In the genomic region with DNA sequence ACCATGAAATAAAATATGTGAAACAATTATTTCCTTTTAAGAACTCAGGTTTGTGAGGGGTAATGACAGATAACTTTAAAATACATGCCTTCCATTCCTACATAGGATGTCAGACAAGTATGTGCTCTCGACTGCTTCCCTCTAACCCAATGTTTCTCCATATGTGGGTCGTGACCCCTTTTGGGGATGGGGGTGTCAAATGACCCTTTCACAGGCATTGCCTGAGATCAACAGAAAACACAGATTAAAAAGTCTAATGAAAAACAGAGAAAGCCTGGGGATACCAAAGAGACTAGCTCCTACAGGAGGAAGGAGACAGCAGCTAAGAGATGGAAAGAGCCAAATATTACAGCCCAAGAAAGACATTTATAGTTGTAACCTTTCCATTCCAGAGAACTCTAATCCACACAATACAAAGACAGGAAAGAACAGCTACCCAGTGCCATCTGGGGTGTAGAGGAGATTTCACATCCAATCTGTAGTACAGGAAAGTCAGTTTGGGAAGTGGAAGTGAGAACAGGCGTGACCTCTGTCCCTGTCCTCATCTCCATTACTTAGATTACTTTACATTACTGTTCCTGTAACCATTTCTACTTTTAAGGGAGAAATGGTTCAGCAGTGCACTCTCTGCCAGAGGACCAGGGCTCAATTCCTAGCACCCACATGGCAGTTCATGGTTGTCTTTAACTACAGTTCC, we compare ENCODE assay signal across 24 mouse cellular contexts. TPM values are rescaled to one million over a fixed set of nuclear protein-coding genes. Genes with fewer than 3 reads are reported as not detected.
"Had no signal": no experiment of that assay in that cellular context is flagged by ENCODE, and none has a peak within 500 bp of the region (broad histone marks: within the 10 kb centered on the region; RNA-seq: fewer than 3 reads in every experiment).

No protein-coding gene starts in this region.

- H3K9me3 ChIP-seq: limb, embryonic 10.5 days; liver, embryonic 15.5 days; neural tube, embryonic 12.5 days had no signal

- ATAC-seq: intestine, postnatal 0 days; lung, postnatal 0 days had no signal

- H3K4me2 ChIP-seq: liver, embryonic 11.5 days; liver, embryonic 15.5 days; neural tube, embryonic 12.5 days had no signal

- H3K4me1 ChIP-seq: neural tube, embryonic 12.5 days had no signal

- H3K9ac ChIP-seq: liver, embryonic 15.5 days; neural tube, embryonic 12.5 days had no signal

- H3K36me3 ChIP-seq: neural tube, embryonic 12.5 days had no signal

- H3K4me3 ChIP-seq: left cerebral cortex, adult 2 months; limb, embryonic 10.5 days; liver, embryonic 15.5 days; neural tube, embryonic 12.5 days had no signal

- H3K27me3 ChIP-seq: liver, embryonic 15.5 days; neural tube, embryonic 12.5 days had no signal

- DNase-seq: kidney, adult 8-10 months; kidney, postnatal 10 days; lung, adult 2 months; lung, postnatal 4 days; midbrain, embryonic 14.5 days; right cerebral cortex, adult 18-20 months; right cerebral cortex, postnatal 25 days; thymus, postnatal 4 days had no signal

- H3K27ac ChIP-seq: left cerebral cortex, adult 2 months; limb, embryonic 10.5 days; liver, embryonic 15.5 days; neural tube, embryonic 12.5 days; stomach, postnatal 0 days had no signal

RNA-seq across cellular contexts. Expression of gene Gm10959, which starts 53.1 kb away (rescaled TPM):
- total RNA-seq: layer of hippocampus, postnatal 25 days; left cerebral cortex, adult 2 months; left cerebral cortex, postnatal 14 days; megakaryocyte-erythroid progenitor cell, adult 5-6 weeks; monocyte, adult 5-6 weeks; neutrophil, adult 5-6 weeks had no signal
- polyA plus RNA-seq: intestine, postnatal 0 days; large intestine, adult 2 months; limb, embryonic 10.5 days; limb, embryonic 14.5 days; liver, embryonic 11.5 days; liver, embryonic 15.5 days; lung, adult 2 months; lung, postnatal 0 days; midbrain, embryonic 14.5 days; neural tube, embryonic 12.5 days; small intestine, adult 2 months; stomach, postnatal 0 days had no signal
